Mouse (Mus musculus) spleen, postnatal 36 days (tissue): Measurements from ENCODE around the gene Plppr1.

Experiments
- DNase-seq, 2 experiments: peaks; one replicate each; pipeline ENCODE4 v3.0.0; 2022; ENCODE audit warnings: low spot score in 2 of 2, mixed read lengths in 1 of 2

The Plppr1 gene

GRCm38 (mm10) chr4:49059021-49059401 is at the start of gene Plppr1:
Gene Plppr1, plus strand, starts transcription at chr4:49059273.
- DNase-seq: no peak

- no peak for DNase-seq
These were observed 42.4 kb upstream of the Plppr1 start for GRCm38 (mm10) chr4:49016701-49017100.

DNA sequence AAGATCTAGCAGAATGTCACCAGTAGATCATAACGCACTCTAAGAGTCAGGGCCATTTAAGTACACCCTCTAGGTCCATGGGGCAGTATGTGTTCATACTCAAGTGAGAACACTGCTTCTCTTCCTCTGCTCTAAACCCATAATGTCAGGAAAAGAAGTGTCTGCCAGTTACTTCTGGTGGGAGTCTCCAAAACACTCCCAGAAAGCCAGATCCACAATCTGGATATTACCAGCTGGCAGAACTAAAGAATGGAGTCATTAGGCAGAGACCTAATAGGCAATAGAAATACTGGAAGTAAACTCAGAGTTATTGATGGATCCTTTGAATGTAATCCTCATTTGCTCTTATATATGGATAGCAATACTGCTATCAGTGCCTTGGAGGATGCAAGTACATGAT is 35.9 kb upstream of the Plppr1 start:
- DNase-seq: no peak

GRCm38 (mm10) chr4:49038311-49038710 is 20.8 kb upstream of the Plppr1 start:
- DNase-seq: no peak

- no peak for DNase-seq
These were observed 19.2 kb upstream of the Plppr1 start for GRCm38 (mm10) chr4:49039854-49040253.

GRCm38 (mm10) chr4:49041655-49042054 is 17.4 kb upstream of the Plppr1 start:
- peak in 1 of 2 experiments; percentile 3 for DNase-seq

GRCm38 (mm10) chr4:49050628-49051027 is 8.4 kb upstream of the Plppr1 start:
- no peak for DNase-seq

DNA sequence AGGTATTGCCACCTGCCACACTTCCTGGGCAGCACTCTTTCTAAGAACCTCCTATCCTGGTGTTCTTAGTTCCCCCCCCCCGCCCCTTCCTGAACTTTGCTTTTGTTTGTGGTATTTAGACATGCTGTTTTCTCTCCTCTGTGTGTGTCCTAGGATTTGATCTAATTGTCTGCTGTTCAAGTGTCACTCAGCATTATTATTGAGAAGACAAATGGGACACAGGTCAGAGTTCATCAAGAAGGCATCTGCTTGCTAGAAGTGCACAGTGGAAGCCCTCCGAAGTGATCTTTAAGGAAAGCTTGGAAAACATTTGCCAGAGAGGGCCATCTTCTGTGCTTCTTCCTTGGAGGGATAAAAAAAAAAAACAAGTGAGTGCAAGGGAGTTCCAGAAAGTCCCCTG is 1.2 kb upstream of the Plppr1 start:
- no peak for DNase-seq

DNA sequence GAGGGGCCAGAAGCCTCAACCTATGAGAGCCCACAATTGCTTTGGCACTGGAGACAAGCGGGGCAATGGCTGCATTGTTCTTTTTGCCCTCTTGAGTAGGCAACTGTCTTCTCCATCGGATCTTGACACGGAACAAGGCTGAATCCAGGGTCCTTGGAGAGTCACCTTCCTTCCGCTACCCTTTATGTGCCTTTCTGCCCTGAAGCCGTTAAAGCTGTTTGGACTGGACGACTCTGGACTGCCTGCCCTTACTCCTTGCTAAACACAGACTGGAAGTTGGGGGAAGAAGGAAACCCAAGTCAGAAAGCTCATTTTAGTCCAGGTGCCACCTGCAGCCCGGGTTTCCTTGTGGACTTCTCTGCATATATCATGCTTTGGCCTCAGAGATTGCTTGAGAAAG is 516 bp upstream of the Plppr1 start:
- no peak for DNase-seq

GRCm38 (mm10) chr4:49059402-49060381 is 619 bp downstream of the Plppr1 start:
- DNase-seq: no peak

DNA sequence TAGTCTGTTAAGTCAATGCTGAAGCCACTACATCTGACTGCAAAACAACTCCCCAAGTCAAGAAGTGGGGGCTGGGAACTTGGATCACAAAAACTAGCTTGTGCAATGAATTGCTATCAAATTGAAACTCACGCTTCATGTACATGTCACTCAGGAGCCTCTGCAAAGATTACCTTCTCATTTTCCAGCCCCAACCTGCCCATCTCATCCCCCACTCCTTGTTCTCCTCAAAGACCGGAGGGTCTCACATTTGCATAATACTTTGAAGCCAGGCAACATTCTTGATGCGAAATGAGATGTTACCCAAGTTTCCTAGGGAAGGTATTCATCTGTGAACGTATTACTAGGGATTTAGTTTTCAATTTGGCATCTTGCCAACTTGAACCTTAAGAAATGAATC is 10.4 kb downstream of the Plppr1 start:
- no peak for DNase-seq

DNA sequence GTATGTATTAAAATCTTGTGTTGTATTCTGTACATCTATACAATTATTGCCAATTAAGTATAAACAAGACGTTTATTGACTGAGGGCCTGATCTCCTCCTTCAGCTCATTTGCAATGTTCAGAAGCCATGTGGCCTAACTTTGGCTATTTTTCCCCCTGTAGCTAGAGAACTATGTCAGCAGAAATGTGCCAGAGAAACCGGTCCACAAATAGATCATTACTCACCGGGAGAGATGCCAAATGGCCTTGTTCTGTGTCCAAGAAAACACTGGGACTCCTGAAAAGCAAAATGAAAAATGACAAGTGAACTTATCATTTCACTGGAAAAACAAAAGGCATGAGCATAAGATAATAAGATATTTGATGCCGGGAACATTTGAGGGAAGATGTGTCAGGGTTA is 13.8 kb downstream of the Plppr1 start:
- peak; percentile 4 to 5 for DNase-seq

DNA sequence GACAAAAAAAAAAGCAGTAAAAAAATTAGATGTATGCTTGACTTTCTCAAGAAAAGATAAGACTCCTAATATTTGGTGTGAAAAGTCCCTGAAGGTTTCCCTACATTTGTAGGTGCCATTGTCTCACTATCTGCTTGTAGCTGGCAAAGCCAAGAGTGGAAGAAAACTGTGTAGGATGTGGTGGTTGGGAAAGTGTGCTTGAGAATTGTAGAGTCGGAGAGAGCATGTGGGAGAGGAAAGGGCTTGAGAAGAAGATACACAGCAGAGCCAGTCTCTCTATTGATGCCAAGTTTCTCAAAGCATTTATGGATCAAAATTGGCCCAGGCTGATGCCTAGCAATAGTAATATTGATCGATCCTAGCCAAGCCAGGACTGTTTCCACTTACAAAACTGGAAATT is 16.8 kb downstream of the Plppr1 start:
- DNase-seq: no peak

GRCm38 (mm10) chr4:49079399-49079798 is 20.3 kb downstream of the Plppr1 start:
- DNase-seq: no peak

- no peak for DNase-seq
These were observed 29.1 kb downstream of the Plppr1 start for GRCm38 (mm10) chr4:49088205-49088604.

- DNase-seq: no peak
These were observed 31.4 kb downstream of the Plppr1 start for GRCm38 (mm10) chr4:49090461-49090860.

GRCm38 (mm10) chr4:49099448-49099847 is 40.4 kb downstream of the Plppr1 start:
- DNase-seq: no peak

DNA sequence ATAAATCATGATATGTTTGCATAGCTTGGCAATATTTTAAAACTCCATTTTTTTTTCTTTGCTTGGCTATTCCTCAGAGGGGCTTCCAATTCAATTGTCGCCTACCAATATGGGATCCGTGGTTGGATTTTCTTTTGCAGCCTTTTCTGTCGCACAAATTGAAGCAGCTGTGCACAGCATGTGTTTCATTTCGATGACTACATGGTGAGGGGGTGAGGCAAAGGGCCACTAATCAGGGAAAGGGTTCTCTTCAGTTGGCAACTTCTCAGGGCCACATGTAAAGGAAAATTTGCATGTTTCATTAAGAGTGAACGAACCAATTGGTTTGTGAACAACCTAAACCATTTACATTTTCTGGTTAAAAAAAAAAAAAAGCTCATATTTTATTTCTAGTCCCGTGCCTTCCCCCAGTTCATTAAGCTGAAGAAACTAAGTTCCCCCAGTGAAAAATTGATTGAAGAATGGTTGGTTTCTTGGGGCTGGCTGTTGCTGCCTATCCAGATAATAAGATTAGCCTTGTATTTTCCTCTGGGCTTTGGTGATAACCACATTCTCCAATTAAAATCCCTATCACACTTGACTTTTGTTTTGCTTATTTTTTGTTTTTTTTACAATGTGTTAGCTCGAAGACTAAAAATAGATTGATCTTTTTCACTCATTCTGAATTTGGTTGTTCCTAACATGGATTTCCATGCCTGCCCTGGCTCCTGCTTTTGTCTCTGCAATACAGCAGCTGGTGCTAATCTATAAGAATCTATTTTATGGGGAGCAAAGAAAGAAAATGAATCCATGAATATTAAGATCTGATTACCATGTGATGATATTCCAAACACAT is 43.1 kb downstream of the Plppr1 start:
- DNase-seq: no peak

DNA sequence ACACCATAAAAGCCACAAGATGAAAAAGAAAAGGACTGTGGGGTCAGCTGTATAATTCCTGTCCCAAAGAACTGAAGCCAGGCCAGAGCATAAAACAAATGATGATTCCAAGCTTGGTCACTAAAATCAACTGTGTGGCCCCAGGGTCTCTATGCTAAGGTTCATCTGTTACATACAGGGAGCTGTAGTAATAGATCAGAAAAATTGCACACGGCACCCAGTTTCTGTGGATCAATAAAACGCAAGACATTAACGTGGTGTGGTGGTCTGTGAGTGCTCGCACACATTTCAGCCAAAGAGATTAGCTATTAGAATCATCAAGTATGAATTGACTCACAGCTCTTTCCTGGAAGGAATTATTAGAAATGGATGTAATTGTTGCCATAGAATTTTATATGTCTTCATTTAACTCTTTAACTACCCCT is 43.7 kb downstream of the Plppr1 start:
- DNase-seq: no peak

GRCm38 (mm10) chr4:49104860-49105259 is 45.8 kb downstream of the Plppr1 start:
- no peak for DNase-seq

DNA sequence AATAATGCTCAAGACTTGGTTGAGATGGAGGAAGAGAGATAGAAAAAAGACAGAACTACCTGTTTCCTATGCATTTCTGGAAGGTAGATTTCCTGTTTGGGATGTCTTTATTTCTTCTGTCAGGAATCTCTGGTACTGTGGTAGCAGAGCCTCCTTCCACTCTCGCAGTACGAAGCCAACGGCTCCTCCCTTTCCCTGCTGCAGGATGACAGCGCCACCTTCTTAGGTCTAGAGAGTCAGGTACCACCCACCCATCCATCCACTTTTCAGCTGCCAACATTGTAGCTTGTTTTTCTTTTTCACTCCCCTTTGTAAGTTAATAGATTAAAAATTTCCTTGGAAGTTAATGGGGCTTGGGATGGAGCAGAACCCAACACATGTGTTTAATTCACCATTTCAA is 48.8 kb downstream of the Plppr1 start:
- no peak for DNase-seq

- no peak for DNase-seq
These were observed 49.3 kb downstream of the Plppr1 start for GRCm38 (mm10) chr4:49108371-49108770.

DNA sequence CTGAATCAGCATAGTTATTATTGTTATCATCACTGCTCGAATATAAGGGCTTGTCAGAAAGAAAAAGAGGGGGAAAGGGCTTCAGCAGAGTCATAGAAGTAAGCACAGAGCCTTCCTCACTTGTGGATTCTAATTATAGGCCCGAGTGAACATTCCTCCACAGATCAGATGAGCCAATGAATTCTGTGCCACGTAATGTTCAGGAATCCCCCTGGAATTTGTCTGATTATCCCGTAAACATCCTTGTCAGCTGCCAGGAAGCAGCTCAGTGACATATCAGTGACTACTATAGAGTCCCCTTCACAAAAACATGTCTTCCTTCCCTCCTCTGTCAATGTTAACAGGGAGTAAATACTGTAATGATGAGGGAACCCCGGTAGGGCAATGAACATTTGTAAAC is 50.9 kb downstream of the Plppr1 start:
- DNase-seq: no peak
